Mouse (Mus musculus): ENCODE measurements around the gene Synm. TPM values are rescaled to one million over a fixed set of nuclear protein-coding genes. Genes with fewer than 3 reads are reported as not detected.

The Synm gene
- 10 to 100 TPM; 19.8 to 20.9 TPM for total RNA-seq (2021)

DNA sequence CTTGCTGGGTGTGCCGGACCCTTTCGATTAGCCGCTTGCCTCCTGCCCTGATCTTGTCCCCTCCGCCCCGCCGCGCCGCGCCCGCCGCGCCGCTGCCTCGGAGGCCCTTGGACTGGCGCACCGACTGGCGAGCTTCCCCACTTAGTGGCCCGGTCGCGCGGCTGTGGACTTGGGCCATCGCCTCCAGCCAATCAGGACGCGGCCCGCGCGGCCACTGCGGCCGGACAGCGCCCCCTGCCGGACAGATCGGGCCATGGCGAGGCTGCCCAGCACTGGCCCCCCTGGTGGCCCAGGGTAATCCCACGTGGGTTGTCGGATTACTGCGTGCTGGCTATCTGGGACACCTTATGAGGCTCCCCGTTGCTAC, at the start of gene Synm:
Gene Synm (minus strand): TSS at position 114 of the 367 bp plus-strand sequence.
- peak; percentile 90 to 91 for DNase-seq

- no peak for DNase-seq
These were observed 44.3 kb upstream of the Synm start for GRCm38 (mm10) chr7:67803857-67804215.

DNA sequence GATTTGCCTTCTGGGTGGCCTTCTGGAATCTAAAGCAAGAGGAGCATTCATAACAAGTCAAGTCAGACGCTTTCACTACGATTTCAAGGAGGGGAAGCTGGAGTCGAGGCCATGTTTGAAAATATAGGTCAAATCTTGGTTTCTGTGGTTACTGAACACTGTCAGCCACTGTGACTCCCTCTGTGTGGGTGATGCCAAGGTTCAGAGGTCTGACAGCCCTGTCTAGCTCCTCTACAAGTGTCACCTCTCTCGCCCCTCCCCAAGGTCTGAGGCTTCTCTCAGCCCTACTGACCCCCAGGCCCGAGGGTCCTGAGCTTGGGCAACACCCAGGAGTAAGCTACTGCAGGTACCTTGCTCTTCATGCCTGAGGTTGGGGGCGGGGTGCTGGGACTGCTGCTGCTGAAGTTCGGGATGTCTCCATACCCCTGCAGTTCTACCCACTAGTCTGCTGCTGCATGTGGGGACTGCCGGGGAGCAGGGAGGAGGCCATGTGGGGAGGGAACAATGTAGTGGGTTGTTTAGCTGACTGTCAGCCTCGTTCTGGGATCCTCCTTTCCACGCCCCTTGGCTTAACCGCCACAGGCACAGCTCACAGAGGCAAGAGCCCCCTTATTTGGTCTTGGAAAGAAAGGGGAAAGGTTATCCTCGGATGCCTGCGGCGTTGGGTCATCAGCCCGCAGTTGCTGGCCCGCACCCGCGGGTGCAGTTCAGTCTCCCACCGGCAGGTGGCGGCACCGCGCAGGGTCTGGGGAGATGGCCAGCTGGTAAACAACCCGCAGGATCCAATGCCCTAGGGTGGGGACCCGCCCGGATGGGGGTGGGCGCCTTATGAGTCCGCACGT, 43.7 kb upstream of the Synm start:
- DNase-seq: peak; percentile 76 to 84

DNA sequence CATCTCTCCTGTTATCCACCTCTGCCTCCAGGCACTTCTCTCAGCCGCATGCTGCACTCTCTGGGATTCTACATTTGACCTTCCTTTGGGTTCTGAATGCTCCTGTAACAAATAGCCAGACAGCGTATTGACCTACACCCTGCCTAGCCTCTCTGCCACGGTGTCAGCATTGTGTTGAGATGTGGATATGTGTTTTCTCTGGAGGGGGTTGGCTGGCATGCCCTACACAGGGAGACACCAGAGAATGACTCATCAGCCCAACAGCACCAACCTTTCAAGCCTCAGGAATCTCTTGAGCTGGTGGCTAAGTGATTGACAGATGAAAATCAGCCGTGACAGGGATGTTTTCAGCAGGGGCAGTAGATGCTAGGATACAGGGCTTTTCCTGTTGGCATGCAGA, 41.5 kb upstream of the Synm start:
- no peak for DNase-seq

DNA sequence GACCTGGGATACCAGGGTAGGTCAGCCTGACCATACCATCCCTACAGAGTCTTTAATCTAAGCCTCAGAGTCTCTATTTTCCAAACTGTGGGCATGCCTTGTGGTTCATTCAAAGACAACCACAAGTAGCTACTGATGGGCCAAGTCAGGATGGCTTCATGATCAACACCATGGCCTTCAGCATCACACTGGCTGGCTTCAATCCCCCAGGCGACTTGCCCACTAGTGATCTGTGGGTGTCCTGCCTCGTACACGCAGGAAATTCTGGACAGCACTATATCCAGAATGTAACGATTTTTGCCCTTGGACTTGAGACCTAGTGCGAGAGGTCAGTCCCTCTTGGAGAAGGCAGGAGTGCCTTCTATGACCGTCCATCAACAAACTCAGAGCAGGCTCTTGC, 41.0 kb upstream of the Synm start:
- no peak for DNase-seq

GRCm38 (mm10) chr7:67798476-67798875, 38.9 kb upstream of the Synm start:
- DNase-seq: no peak

- DNase-seq: no peak
These were observed 37.5 kb upstream of the Synm start for GRCm38 (mm10) chr7:67797065-67797464.

DNA sequence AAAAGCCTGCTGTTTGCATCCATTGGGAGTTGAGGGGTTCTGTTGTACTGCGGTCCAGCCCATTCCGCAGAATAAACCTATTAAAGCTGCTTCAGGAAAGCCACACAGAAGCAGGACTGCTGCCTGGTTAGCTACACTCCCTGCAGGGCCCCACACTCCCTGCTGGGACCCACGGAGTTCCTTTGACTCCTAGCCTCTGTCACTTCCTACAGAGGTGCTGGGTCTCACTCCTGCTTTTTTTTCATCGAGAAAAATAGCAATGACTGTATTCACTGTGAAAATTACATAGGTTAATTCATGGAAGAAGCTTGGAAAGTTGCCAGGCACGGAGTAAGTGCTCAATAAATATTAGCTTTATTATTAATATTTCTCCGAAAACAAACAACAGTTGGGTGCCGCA, 33.9 kb upstream of the Synm start:
- DNase-seq: no peak

DNA sequence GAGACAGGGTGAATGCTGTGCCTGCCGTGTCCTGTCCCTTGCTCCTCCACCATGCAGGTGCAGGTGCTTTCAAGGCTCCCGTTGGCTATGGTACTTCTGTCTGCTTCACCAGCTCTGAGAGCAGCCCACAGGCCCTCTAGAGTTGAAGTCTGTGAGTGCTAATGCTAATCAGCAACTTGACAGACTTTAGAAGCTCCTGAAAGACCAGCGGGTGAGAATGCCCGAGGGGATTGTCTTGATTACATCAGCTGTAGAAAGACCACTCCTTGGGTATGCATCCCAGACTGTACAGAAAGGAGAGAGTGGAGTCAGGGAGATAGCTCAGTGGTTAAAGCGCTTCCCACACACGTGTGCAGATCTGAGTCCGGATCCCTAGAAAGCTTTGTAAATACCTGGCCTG, 31.7 kb upstream of the Synm start:
- DNase-seq: no peak

DNA sequence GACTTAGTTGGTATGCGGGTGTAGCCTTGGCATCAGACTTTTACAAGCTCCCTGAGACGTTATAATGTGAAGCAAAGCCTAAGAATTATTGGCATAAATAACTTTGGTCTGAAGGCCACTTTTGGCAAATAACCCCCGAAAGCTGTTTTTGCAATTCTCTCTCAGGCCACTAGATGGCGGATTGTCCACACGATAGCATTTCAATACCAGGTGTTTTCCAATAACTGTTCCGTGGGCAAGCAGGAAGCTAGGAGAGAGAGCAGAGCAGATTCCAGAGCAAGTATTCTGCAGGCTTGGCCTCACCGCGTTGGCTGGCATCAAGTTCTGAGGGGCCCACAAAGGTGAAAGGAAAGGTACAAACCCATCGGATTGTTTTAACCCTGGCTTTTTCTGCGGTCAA, 29.2 kb upstream of the Synm start:
- DNase-seq: peak; percentile 53 to 70

DNA sequence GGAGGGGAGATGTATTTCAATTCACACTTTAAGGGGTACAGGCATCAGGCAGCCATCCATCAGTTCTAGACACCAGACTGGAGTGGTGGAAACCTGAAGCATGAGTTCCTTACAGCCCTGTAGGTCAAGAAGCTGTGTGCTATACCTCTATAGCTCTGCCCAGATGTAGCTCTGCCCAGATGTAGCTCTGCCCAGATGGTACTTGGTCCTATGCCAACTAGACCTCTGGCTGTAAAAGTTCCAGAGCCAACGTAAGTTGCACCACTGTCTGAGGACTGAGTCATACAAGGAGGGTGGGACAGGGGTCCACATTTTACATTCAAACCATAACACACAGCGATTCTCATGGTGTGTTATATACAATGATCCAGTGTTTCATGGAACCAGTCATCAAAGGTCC, 28.3 kb upstream of the Synm start:
- DNase-seq: no peak

DNA sequence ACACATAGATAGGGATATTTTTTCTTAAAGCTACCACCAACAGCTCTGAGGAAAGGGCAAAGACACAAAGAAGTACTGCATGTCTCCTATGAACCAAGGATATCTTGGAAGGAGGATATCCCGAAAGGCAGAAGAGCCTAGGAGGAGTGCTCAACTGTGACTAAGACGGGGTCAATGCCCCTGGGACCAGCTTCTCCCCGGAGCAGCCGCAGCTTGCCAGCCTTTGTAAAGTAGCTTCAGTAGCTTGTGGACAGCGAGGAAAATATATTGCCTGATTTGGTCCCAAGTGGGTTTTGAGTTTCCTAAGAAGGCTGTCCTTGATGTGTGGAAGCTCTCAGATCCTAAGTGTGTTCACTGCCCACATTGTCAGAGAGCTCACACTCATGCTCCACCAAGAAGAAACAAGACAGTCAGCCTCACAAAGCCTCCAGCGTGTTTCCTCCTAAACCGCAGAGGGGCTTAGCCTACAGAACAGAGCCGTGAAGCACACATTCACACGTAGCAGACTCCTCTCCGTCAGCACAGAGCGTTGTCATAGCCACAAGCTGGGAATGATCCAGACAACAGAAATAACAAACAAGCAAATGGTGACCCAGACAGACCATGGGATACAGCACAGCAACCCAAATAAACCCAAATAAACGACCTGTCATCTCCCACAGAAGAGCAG, 17.2 kb upstream of the Synm start:
- no peak for DNase-seq

DNA sequence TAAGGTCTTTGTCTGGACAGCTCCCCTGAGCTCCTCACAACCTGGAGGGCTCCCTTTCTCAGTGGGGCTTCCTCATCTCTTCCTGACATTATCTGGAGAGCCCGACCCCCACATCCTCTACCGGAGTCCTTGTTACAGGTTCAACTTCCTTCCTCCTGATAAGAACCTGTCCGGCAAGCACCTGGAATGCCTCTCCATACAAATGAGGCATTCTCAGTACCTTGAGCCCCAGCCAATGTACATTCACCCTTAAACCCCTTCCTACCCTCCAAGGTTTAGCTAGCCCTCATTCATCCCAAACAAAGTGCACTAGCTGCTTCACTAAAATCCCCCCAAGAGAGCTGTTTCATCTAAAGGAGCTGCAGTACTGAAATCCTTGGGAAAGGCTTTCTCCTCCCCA, 16.1 kb upstream of the Synm start:
- DNase-seq: no peak

DNA sequence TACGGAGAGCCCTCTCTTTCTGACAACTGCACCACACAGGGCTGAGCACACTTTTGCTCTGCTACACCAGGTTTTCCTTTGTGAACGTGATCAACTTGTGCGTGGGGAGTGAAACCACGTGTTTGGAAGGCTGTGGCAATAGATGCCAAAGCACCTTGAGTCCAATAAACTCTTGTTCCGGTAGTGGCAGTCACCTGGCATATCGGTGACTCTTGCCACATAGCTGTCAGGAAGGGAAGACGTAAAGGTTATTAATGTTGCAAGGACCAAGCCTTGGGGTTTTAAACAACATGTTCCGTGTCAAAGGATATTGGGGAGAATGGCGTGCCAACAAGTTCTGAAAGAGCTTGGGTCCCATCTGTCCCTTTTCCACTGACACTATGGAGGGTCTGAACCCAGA, 12.7 kb upstream of the Synm start:
- no peak for DNase-seq

DNA sequence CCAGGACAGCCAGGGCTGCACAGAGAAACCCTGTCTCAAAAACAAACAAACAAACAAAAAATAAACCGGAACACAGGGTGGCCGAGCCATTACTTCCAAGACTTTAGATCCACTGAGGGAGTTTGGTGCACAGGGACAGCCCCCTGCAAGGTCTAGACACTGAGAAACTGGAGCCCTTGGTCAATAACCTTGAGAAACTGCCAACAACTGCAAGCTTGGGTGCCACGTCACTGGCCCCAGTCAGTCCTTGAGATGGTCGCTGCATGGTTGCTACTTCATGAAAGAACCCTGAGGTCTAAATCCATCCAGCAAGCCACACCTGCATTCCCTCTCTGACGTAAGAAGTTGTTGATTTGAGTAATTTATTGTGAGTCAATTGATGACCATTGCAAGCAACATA, 9.9 kb upstream of the Synm start:
- DNase-seq: no peak

- no peak for DNase-seq
These were observed 8.6 kb upstream of the Synm start for GRCm38 (mm10) chr7:67768125-67768524.

GRCm38 (mm10) chr7:67763625-67764024, 4.1 kb upstream of the Synm start:
- no peak for DNase-seq

- DNase-seq: peak; percentile 70 to 74
These were observed 499 bp downstream of the Synm start for GRCm38 (mm10) chr7:67758858-67759628.

GRCm38 (mm10) chr7:67758506-67758857, 1.1 kb downstream of the Synm start:
- no peak for DNase-seq

DNA sequence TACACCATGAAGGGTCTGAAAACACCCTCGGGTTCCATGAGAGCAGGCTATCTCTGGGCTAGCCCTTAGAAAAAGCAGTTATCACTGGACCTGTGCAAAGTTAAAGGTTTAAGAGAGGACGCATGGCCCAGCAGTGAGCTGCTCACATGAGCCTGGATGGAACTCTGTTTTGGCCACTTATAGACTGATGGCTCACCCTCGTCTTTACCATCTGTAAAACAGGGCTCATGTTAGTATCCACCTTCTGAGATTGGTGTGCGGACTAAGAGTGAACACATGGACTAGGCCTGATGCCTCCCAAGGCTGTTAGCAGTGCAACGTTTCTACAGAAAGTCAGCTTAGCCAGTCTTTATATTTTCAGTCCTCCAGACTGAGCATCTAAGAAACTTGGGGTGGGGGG, 2.9 kb downstream of the Synm start:
- no peak for DNase-seq

- DNase-seq: no peak
These were observed 4.2 kb downstream of the Synm start for GRCm38 (mm10) chr7:67755366-67755765.

GRCm38 (mm10) chr7:67754606-67755005, 4.9 kb downstream of the Synm start:
- no peak for DNase-seq

- DNase-seq: no peak
These were observed 9.9 kb downstream of the Synm start for GRCm38 (mm10) chr7:67749441-67750239.
